Mouse (Mus musculus) G1E (cell line): ENCODE data around the gene Radil.

Experiments
- CTCF ChIP-seq: IDR thresholded peaks from 2 replicates; pipeline ENCODE4 v1.5.1; 2012; ENCODE audit warnings: low read depth, low read length, inconsistent platforms, mixed read lengths
- GATA1 ChIP-seq: IDR thresholded peaks from 2 replicates; pipeline ENCODE4 v1.6.1; 2012; ENCODE audit warnings: borderline replicate concordance, low read length, inconsistent platforms, mixed read lengths
- POLR2AphosphoS5 ChIP-seq: IDR thresholded peaks from 2 replicates; pipeline ENCODE4 v1.6.1; 2012; ENCODE audit warnings: low read depth, low read length, inconsistent platforms; ENCODE audit not compliant: insufficient replicate concordance
- TAL1 ChIP-seq: conservative IDR thresholded peaks from 2 replicates; pipeline ENCODE4 v1.6.1; 2012; ENCODE audit warnings: low read depth, low read length, inconsistent platforms, mixed read lengths

DNA sequence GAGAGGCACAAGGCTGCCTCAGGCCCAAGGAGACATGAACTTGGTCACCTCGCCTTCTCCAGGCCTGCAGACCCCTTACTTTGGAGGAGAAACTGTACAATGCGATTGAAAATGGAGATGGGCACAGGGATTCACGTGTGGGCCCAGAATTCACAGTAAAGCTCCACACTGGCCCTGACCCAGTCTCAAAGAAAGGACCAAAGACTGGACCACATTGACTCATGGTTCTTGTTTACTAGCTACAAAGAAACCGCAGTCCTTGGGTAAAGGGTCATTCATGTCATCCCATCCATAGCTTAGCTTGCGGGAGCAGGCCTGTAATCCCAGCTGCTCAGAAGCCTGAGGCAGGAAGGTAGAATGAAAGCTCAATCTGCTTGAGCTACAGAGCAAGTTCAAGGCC lies 67.3 kb downstream of the Radil start:
- TF ChIP-seq CTCF, result no peak
- TF ChIP-seq GATA1, result no peak
- TF ChIP-seq POLR2AphosphoS5, result no peak
- no peak for TF ChIP-seq TAL1
